Mouse (Mus musculus) CD4-positive, CD25-positive, alpha-beta regulatory T cell (primary cell): ENCODE measurements around the gene Inpp5f. TPM values are rescaled to one million over a fixed set of nuclear protein-coding genes. Genes with fewer than 3 reads are reported as not detected.

Experiments used
- polyA plus RNA-seq: library from polyadenylated mRNA; unstranded; fragments of 100-300 nt; shearing (Covaris generic); gene quantifications from one replicate; pipeline ENCODE4 v1.2.1, GENCODE M21; 2017

The Inpp5f gene
- 72.2 TPM for polyA plus RNA-seq

DNA sequence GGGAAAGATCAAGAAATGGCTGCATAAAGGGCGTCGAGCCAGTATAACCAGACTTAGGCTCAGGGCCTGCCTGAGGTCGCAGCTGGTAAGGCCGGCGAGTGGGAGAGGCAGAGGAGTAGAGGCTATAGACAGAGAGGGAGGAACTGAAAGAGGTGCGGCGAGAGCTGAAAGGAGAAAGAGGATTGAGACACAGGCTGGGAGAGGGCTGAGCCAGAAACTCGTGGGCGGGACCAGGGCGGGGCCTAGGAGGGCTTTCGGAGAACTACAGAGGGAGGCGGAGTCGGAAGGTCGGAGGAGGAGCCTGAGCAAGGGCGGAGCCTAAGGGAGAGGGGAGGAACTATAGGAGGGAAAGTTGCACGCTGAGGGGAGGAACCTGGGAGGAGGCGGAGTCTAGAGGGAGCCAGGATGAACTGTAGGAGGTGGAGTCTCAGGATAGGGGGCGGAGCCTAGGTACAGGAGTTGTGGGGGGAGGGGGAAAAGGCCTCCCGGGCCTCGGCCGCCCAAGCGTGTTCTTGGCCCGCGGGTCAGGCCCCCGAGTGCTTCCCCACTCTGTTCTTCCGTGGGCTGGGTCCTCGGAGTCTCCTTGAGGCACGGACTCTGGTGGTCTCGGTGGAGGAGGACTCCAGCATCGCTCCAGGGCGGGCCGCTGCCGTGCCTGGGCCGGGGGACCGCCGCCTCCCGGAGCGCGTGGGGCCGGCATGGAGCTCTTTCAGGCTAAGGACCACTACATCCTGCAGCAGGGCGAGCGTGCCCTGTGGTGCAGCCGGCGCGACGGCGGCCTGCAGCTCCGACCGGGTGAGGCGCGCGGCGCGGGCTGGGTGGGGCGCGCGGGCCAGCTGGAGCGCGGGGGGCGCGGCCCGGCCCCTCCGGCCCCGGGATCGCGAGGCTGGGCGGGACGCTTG is at the start of gene Inpp5f:
TSS of gene Inpp5f (plus strand) at position 432 of the 902 bp plus-strand sequence.

DNA sequence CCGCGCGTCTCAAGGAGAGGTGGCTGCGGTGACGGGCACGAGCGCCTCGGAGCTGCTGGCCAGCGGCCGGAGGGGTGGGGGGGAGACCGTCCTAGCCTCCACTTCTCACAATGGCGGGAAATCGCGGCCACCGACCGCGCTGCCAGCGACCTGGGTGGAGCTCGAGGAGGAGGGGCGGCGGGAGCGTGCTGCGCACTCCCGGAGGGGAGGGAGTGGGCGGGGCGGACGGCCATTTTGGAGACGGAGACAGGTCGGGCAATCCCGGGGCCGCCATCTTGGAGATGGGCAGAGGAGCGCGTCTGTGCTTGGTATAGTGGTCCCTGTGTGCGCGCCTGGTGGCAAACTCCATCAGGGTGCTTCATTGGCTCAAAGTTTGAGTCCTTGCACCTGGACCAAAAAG is 129.2 kb downstream of the Inpp5f start, which contains the start of gene Mcmbp:
TSS of gene Mcmbp (minus strand) at position 162 of the 400 bp plus-strand sequence.

DNA sequence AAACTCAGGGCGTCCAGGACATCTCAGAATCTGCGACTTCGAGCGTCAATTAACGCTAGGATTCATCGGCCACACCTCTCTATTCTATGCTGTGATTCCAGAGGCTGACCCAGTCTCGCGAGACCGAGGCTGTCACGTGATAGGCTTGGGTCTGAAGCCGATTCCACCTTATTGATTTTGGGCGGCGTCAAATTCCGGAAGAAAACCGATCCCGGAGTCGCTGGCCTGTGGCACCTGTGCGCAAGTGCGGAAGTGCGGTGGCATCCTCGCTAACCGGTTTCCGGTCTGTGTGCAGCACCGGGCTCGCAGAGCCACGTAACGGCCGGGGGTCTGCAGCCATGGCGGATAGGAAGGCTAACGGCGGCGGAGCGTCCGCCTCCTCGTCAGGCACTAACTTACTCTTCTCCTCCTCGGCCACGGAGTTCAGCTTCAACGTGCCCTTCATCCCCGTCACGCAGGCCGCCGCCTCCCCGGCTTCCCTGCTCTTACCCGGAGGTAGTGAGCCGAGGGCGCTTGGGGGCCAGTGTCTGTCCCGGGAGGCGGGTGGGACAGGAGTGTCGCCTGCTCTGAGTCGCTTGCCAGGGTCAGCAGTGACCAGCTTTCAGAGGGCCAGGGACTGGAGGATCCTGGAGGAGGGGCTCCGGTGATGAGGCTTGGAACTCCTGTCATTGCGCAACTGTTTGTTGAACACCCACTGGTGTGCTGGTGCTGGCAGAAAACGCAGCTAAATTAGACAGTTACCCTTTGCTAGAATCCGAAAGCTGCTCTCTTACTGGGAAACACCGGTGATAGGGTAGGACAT is 133.8 kb downstream of the Inpp5f start, which contains the start of gene Sec23ip:
TSS of gene Sec23ip (plus strand) at position 260 of the 802 bp plus-strand sequence.

Other genes with a start within 250 kb of the Inpp5f start
- gene Rgs10, start 192.6 kb upstream of the Inpp5f start, polyA plus RNA-seq = 432 TPM
- 45.9 TPM for gene Tial1, start 149.6 kb upstream of the Inpp5f start, polyA plus RNA-seq
- gene Bag3, start 87.7 kb upstream of the Inpp5f start, polyA plus RNA-seq = 6.7 TPM
- gene Mcmbp, start 129.2 kb downstream of the Inpp5f start, polyA plus RNA-seq = 127 TPM
- gene Sec23ip, start 133.6 kb downstream of the Inpp5f start, polyA plus RNA-seq = 50.8 TPM